Mouse (Mus musculus) erythroblast, embryonic 14.5 days (primary cell): ENCODE results near the gene Tjp1. TPM values are rescaled to one million over a fixed set of nuclear protein-coding genes. Genes with fewer than 3 reads are reported as not detected.

ENCODE experiments used
- H3K27me3 ChIP-seq: 2 replicates; pipeline ENCODE4 v1.6.1; 2012; ENCODE audit warnings: inconsistent platforms; ENCODE audit not compliant: control insufficient read depth
- H3K36me3 ChIP-seq: 2 replicates; pipeline ENCODE4 v1.6.1; 2012; ENCODE audit warnings: mild to moderate bottlenecking, inconsistent platforms; ENCODE audit not compliant: control insufficient read depth
- H3K4me1 ChIP-seq: 2 replicates; pipeline ENCODE4 v1.6.1; 2012; ENCODE audit warnings: inconsistent platforms; ENCODE audit not compliant: control insufficient read depth
- H3K4me3 ChIP-seq: replicated peaks from 2 replicates; pipeline ENCODE3; 2012; ENCODE audit warnings: moderate library complexity, mild to moderate bottlenecking, inconsistent platforms
- H3K9me3 ChIP-seq: 2 replicates; pipeline ENCODE4 v1.6.1; 2012; ENCODE audit warnings: low read length, inconsistent platforms, mixed read lengths; ENCODE audit not compliant: control insufficient read depth
- GATA1 ChIP-seq: IDR thresholded peaks from 2 replicates; pipeline ENCODE4 v1.6.1; 2012; ENCODE audit warnings: low read length, inconsistent platforms, mixed read lengths
- TAL1 ChIP-seq: IDR thresholded peaks from 3 replicates; pipeline ENCODE4 v1.6.1; 2012; ENCODE audit warnings: low read length, inconsistent platforms, mixed read lengths
- polyA plus RNA-seq: library from polyadenylated mRNA; stranded (reverse); fragments of >175 nt; gene quantifications from 2 replicates; pipeline ENCODE4 v1.2.3, GENCODE M21; 2012

The Tjp1 gene
- polyA plus RNA-seq, 1 experiment, result 0.04 TPM

- Histone ChIP-seq H3K4me1 (no peaks in the 10 kb centered on the region), H3K4me3 (no peak overlapping the region), H3K9me3 (peaks cover 16% of the 10 kb centered on the region), H3K36me3 (no peaks in the 10 kb centered on the region), H3K27me3 (no peaks in the 10 kb centered on the region)
- TF ChIP-seq GATA1 (no peak), TAL1 (no peak)
These were observed 244.7 kb downstream of the Tjp1 start for GRCm38 (mm10) chr7:65282886-65283285.

GRCm38 (mm10) chr7:65281960-65282359, 245.6 kb downstream of the Tjp1 start:
- Histone ChIP-seq H3K9me3 (peaks cover 24% of the 10 kb centered on the region), H3K4me3 (no peak overlapping the region), H3K27me3 (no peaks in the 10 kb centered on the region), H3K4me1 (no peaks in the 10 kb centered on the region), H3K36me3 (no peaks in the 10 kb centered on the region)
- TF ChIP-seq TAL1 (no peak), GATA1 (no peak)

GRCm38 (mm10) chr7:65280944-65281912, 246.4 kb downstream of the Tjp1 start:
- TF ChIP-seq GATA1, result no peak
- no peak for TF ChIP-seq TAL1

GRCm38 (mm10) chr7:65279277-65279676, 248.3 kb downstream of the Tjp1 start:
- no peak for TF ChIP-seq GATA1
- TF ChIP-seq TAL1, result no peak
- H3K36me3 ChIP-seq, result no peaks in the 10 kb centered on the region
- no peak overlapping the region for H3K4me3 ChIP-seq
- H3K4me1 ChIP-seq, result no peaks in the 10 kb centered on the region
- no peaks in the 10 kb centered on the region for H3K27me3 ChIP-seq
- H3K9me3 ChIP-seq, result peaks cover 44% of the 10 kb centered on the region

More at GRCm38 (mm10) chr7:65280944-65281912, 246.4 kb downstream of the Tjp1 start:
- Histone ChIP-seq H3K4me3 (no peak overlapping the region), H3K27me3 (no peaks in the 10 kb centered on the region), H3K9me3 (peaks cover 29% of the 10 kb centered on the region), H3K4me1 (no peaks in the 10 kb centered on the region), H3K36me3 (no peaks in the 10 kb centered on the region)

GRCm38 (mm10) chr7:65275761-65276160, 251.8 kb downstream of the Tjp1 start:
- H3K36me3 ChIP-seq, result no peaks in the 10 kb centered on the region
- H3K4me1 ChIP-seq, result no peaks in the 10 kb centered on the region
- TF ChIP-seq TAL1 (no peak), GATA1 (no peak)
- H3K4me3 ChIP-seq, result no peak overlapping the region
- no peaks in the 10 kb centered on the region for H3K27me3 ChIP-seq
- peaks cover 36% of the 10 kb centered on the region for H3K9me3 ChIP-seq

- no peak for TF ChIP-seq GATA1
- no peak for TF ChIP-seq TAL1
- Histone ChIP-seq H3K27me3 (no peaks in the 10 kb centered on the region), H3K4me3 (no peak overlapping the region), H3K36me3 (no peaks in the 10 kb centered on the region), H3K9me3 (peaks cover 40% of the 10 kb centered on the region), H3K4me1 (no peaks in the 10 kb centered on the region)
These were observed 253.4 kb downstream of the Tjp1 start for GRCm38 (mm10) chr7:65274216-65274615.

GRCm38 (mm10) chr7:65249656-65250055, 277.9 kb downstream of the Tjp1 start:
- no peaks in the 10 kb centered on the region for H3K27me3 ChIP-seq
- peaks cover 11% of the 10 kb centered on the region for H3K9me3 ChIP-seq
- TF ChIP-seq TAL1 (no peak), GATA1 (no peak)
- no peaks in the 10 kb centered on the region for H3K36me3 ChIP-seq
- no peaks in the 10 kb centered on the region for H3K4me1 ChIP-seq
- H3K4me3 ChIP-seq, result no peak overlapping the region

Other genes starting within 250 kb of the Tjp1 start
- gene Tarsl2, start 117.1 kb upstream of the Tjp1 start, polyA plus RNA-seq, result 1.1 and 1.5 TPM in 2 replicates
- 0.39 and 0.43 TPM in 2 replicates for gene Tm2d3, start 163.4 kb upstream of the Tjp1 start, polyA plus RNA-seq